Mouse (Mus musculus): ENCODE measurements at regions not wholly inside any gene's neighbourhood (a gene's known extent, or its start where the extent isn't known, plus 50 kb on each side); places are given as distances from the start of the nearest gene placed in this dataset.

DNA sequence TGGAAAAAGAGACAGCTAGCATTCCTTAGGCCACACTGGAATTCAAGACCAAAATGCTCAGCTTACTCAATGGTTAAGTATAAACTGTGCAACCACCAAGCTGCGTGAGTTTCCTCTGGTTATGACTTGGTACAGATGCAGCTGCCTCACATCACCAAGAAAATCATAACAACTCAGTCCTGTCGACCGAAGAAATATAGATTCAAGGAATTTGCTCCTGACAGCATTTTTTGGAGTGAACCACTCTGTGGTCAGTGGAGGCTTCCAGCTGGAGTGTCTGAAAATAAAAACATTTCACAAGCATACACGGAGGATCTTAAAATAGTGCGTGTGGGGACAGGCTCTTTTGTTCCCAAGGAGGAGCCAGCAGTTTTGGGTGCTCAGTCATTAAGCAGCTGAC, 253.8 kb downstream of the Bckdhb start:
- Histone ChIP-seq H3K27ac (replicated peaks) (0 out of 2 replicates have a peak overlapping the region, but pooled peaks have one; percentile 17), H3K4me3 (replicated peaks) (no peak overlapping the region), H3K36me3 (no peaks in the 10 kb centered on the region), H3K4me1 (peaks cover 4% of the 10 kb centered on the region; the same call in 1 of the 2 replicates), H3K27me3 (no peaks in the 10 kb centered on the region), H3K9ac (no peak overlapping the region), H3K9me3 (replicated peaks) (no peaks in the 10 kb centered on the region), H3K4me2 (replicated peaks) (no peak overlapping the region)
- WGBS, result 46% methylated on average over 5 of the region's 5 CpGs
- peak; percentile 69; the same call in 1 of the 2 replicates for ATAC-seq (ENCODE audit: insufficient number of reproducible peaks, low FRiP score, low TSS enrichment, low read depth)

DNA sequence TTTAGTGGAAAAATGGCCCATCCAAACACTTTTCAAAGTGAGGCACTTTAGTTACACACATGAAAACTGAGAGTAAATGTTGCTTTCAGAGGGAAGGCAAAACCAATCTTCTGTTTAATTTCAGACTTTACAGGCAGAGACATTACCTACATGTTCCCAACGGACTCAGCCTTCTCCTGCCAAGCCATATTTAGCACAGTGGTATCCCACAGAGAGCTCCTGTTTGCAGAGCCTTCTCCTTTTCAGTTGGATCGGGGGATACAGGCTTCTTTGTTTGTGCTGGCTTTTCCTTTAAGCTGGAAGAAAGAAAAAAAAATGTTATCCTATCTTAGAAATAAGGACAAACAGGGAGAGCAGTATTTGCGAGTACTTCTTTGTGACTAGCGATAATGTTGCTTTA, 254.3 kb downstream of the Bckdhb start:
- 0 out of 2 replicates have a peak overlapping the region, but pooled peaks have one; percentile 17 for H3K27ac ChIP-seq (replicated peaks)

DNA sequence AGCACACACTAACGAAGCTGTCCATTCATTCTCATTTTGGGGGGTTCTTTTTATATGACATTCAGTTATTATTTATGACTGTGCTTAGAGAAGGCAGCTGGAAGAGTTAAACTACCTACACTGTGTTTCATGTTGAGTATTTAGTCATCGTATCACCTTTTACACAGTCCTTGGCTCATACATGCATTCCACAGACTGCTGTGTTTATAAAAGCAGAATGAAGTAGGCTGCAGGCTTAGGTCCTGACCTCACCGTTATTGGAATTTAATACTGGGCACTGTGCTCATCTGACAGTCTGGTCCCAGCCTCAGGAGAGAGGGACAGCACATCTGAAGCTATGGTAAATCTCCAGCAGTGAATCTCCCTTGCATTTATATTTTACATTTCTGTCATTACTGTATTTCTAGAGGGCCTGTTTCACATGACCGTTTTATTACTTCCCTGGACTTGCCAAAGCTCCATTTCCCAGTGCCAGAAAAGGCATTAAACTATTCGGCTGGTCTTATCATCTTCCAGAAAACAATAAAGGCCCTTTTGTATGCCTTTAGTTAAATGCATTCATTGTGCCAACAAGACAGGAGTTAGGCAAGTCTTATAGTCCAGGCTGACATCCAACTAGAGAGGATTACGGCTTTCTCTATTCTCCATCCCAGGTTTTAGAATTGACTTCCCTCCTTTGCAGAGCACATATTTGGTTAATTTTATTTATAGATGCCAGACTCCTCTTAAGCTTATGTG, 258.9 kb downstream of the Bckdhb start:
- no peak for ATAC-seq (ENCODE audit: insufficient number of reproducible peaks, low FRiP score, low TSS enrichment, low read depth)
- no peaks in the 10 kb centered on the region for H3K36me3 ChIP-seq
- peaks cover 7% of the 10 kb centered on the region; the same call in 1 of the 2 replicates for H3K4me1 ChIP-seq
- H3K27ac ChIP-seq (replicated peaks), result no peak overlapping the region
- no peak overlapping the region for H3K4me2 ChIP-seq (replicated peaks)
- WGBS, result 47% methylated on average over 6 of the region's 6 CpGs
- no peak overlapping the region for H3K4me3 ChIP-seq (replicated peaks)
- H3K9ac ChIP-seq, result no peak overlapping the region
- H3K9me3 ChIP-seq (replicated peaks), result no peaks in the 10 kb centered on the region
- no peaks in the 10 kb centered on the region for H3K27me3 ChIP-seq

More for the DNA sequence above, 254.3 kb downstream of the Bckdhb start:
- Histone ChIP-seq H3K9me3 (replicated peaks) (no peaks in the 10 kb centered on the region), H3K36me3 (no peaks in the 10 kb centered on the region), H3K27me3 (no peaks in the 10 kb centered on the region), H3K4me3 (replicated peaks) (no peak overlapping the region), H3K4me1 (peaks cover 7% of the 10 kb centered on the region; the same call in 1 of the 2 replicates), H3K4me2 (replicated peaks) (no peak overlapping the region), H3K9ac (no peak overlapping the region)
- 56% methylated on average over 4 of the region's 4 CpGs for WGBS
- no peak for ATAC-seq (ENCODE audit: insufficient number of reproducible peaks, low FRiP score, low TSS enrichment, low read depth)

DNA sequence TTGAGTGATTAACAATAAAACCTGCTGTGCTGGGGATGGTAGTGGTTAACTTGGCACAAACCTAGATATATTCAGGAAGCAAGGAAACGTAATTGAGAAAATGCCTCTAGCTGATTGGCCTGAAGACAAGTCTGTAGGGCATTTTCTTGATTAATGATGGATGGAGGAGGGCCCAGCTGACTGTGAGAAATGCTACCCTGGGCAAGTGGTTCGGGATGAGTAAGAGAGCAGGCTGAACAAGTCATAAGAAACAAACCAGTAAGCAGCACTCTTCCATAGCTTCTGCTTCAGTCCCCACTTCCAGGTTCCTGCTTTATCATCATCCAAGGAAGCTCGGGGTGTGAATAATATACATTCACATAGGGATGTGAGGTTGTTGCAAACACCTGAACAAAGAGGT, 262.6 kb downstream of the Bckdhb start:
- H3K4me1 ChIP-seq, result peaks cover 7% of the 10 kb centered on the region; the same call in 1 of the 2 replicates
- no peak for ATAC-seq (ENCODE audit: insufficient number of reproducible peaks, low FRiP score, low TSS enrichment, low read depth)
- no peaks in the 10 kb centered on the region for H3K27me3 ChIP-seq
- no peaks in the 10 kb centered on the region for H3K36me3 ChIP-seq
- no peak overlapping the region for H3K4me2 ChIP-seq (replicated peaks)
- no peak overlapping the region for H3K27ac ChIP-seq (replicated peaks)
- no peak overlapping the region for H3K4me3 ChIP-seq (replicated peaks)
- no peak overlapping the region for H3K9ac ChIP-seq
- no peaks in the 10 kb centered on the region for H3K9me3 ChIP-seq (replicated peaks)
- 68% methylated on average over 3 of the region's 3 CpGs for WGBS

DNA sequence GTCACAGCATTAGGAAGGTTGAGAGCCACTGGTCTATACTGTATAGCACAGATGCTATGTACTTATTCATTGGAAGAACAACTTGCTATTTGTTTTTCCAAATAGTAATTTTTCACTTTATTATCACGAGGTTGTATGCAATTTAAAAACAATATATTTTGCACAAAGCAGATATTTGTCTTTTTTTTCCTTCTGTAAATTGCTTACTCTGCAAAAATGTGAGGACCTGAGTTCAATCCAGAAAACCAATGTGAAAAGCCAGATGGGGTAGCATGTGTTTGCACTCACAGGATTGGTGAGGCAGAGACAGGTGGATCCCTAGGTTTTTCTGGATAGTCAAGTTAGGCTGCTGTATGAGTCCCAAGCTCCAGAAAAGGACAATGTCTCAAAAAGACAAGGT, 268.5 kb downstream of the Bckdhb start:
- no peak overlapping the region for H3K9ac ChIP-seq
- ATAC-seq (ENCODE audit: insufficient number of reproducible peaks, low FRiP score, low TSS enrichment, low read depth), result no peak
- no peaks in the 10 kb centered on the region for H3K27me3 ChIP-seq
- WGBS, result 71% methylated on average over 1 of the region's 1 CpGs
- H3K27ac ChIP-seq (replicated peaks), result no peak overlapping the region
- H3K4me1 ChIP-seq, result no peaks in the 10 kb centered on the region
- no peaks in the 10 kb centered on the region for H3K36me3 ChIP-seq
- no peaks in the 10 kb centered on the region for H3K9me3 ChIP-seq (replicated peaks)
- no peak overlapping the region for H3K4me2 ChIP-seq (replicated peaks)
- H3K4me3 ChIP-seq (replicated peaks), result no peak overlapping the region

DNA sequence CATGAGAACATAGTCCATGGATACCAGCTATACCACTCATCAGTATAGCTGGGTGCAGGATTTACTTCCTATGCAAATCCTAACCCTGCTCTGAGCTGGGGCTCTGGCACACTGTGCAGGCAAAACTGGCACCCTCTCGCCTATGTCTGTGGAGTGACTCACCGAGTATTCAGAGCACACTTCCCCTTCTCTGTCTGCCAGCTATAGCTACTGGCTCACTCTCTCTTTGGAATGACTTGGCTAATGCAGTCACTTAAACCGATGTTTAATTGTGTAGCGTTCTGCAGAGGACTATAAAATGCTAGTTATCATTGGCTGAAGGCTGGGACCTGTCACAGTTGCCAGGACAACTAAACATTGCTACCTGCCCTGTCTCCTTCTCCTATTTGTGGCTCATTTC, 269.8 kb downstream of the Bckdhb start:
- no peak overlapping the region for H3K9ac ChIP-seq
- no peaks in the 10 kb centered on the region for H3K4me1 ChIP-seq
- no peak overlapping the region for H3K4me2 ChIP-seq (replicated peaks)
- H3K9me3 ChIP-seq (replicated peaks), result no peaks in the 10 kb centered on the region
- H3K36me3 ChIP-seq, result no peaks in the 10 kb centered on the region
- no peak for ATAC-seq (ENCODE audit: insufficient number of reproducible peaks, low FRiP score, low TSS enrichment, low read depth)
- no peaks in the 10 kb centered on the region for H3K27me3 ChIP-seq
- no peak overlapping the region for H3K27ac ChIP-seq (replicated peaks)
- no peak overlapping the region for H3K4me3 ChIP-seq (replicated peaks)
- 85% methylated on average over 4 of the region's 4 CpGs for WGBS

DNA sequence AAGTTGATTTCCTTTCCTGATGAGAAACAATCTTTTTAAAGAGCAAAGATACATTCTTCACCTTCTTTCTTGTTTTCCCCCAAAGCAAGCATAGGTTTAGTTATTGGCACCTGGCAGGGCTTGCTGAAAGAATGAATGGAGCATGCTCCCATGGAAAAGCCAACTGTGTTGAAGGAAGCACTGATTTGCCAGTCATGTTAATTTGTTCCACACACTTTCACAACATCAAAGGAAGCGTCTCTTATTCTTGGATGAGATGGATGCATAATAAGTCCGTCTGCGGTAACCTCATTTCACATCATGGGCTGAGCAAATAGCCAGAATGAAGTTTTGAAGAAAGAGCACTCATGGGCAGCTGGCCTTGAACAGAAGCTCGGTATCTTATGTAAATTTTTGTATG, 270.4 kb downstream of the Bckdhb start:
- no peaks in the 10 kb centered on the region for H3K9me3 ChIP-seq (replicated peaks)
- H3K4me3 ChIP-seq (replicated peaks), result no peak overlapping the region
- H3K4me1 ChIP-seq, result no peaks in the 10 kb centered on the region
- H3K27ac ChIP-seq (replicated peaks), result no peak overlapping the region
- no peak for ATAC-seq (ENCODE audit: insufficient number of reproducible peaks, low FRiP score, low TSS enrichment, low read depth)
- H3K27me3 ChIP-seq, result no peaks in the 10 kb centered on the region
- H3K9ac ChIP-seq, result no peak overlapping the region
- H3K4me2 ChIP-seq (replicated peaks), result no peak overlapping the region
- WGBS, result 72% methylated on average over 4 of the region's 4 CpGs
- H3K36me3 ChIP-seq, result no peaks in the 10 kb centered on the region

DNA sequence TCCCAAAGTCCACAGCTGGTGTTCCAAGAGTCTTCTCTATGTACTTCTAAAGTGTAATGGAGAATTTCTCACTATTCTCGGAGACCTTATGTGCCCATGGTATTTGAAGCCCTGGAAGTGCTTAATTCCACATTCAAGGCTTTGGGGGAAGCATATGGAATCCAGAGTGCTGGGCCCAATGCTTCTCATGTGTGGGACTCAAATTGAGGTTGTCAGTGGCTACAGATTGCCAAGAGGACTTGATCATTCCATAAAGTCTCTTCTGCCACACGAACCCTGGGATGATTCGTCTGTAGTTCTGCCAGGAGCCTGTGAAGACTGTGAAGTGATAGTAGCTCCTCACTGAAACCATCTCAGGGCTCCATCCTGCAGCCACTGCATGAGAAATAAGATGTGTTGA, 275.3 kb downstream of the Bckdhb start:
- ATAC-seq (ENCODE audit: insufficient number of reproducible peaks, low FRiP score, low TSS enrichment, low read depth), result no peak
- no peak overlapping the region for H3K27ac ChIP-seq (replicated peaks)
- H3K4me1 ChIP-seq, result no peaks in the 10 kb centered on the region
- H3K4me3 ChIP-seq (replicated peaks), result no peak overlapping the region
- WGBS, result 82% methylated on average over 3 of the region's 3 CpGs
- H3K9ac ChIP-seq, result no peak overlapping the region
- no peaks in the 10 kb centered on the region for H3K27me3 ChIP-seq
- H3K9me3 ChIP-seq (replicated peaks), result no peaks in the 10 kb centered on the region
- H3K36me3 ChIP-seq, result no peaks in the 10 kb centered on the region
- H3K4me2 ChIP-seq (replicated peaks), result no peak overlapping the region

DNA sequence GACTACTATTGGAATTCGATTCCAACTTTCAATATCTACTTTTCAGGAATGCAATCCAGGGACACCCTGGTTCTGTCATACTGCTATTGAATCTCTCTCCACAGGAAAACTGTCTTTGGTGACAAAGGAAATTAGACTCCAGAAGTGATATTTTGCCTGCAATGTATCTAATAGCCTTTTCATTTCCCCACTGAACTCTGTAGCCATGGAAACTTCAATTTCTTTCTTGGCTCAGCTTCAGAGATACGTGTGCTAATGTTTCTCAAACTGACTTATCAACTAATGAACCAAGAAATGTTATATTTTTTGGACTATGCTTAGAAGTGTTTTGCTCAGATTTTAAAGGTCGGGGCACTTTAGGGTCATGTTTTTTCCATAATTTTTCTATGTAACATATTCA, 279.1 kb downstream of the Bckdhb start:
- H3K9ac ChIP-seq, result no peak overlapping the region
- no peak overlapping the region for H3K27ac ChIP-seq (replicated peaks)
- no peak overlapping the region for H3K4me3 ChIP-seq (replicated peaks)
- WGBS, result 74% methylated on average over 3 of the region's 3 CpGs
- H3K4me2 ChIP-seq (replicated peaks), result no peak overlapping the region
- H3K36me3 ChIP-seq, result no peaks in the 10 kb centered on the region
- no peak for ATAC-seq (ENCODE audit: insufficient number of reproducible peaks, low FRiP score, low TSS enrichment, low read depth)
- H3K9me3 ChIP-seq (replicated peaks), result no peaks in the 10 kb centered on the region
- H3K27me3 ChIP-seq, result no peaks in the 10 kb centered on the region
- no peaks in the 10 kb centered on the region for H3K4me1 ChIP-seq

DNA sequence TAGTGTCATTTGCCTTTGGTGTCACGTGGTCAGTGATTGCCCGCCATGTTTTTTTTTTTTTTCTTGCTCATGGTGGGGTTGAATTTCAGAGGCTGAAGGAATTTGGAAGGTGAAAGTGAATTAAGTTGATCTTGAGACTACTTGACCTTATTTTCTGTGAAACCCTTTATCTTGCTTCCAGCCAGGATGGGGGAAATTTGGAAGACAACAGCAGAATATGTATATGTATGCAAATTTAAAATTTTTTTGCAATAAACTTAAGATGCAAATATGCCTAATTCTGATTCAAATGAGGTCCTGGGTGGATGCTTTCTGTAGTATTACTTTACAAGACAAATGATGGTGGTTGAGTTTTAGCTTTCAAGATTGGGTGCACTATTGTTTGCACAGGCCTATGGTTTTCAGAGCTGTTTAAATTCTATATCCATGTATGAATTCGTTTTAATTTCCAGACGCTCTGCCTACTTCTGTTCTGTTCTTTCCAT, 315.6 kb downstream of the Bckdhb start:
- no peaks in the 10 kb centered on the region for H3K9me3 ChIP-seq (replicated peaks)
- no peak for ATAC-seq (ENCODE audit: insufficient number of reproducible peaks, low FRiP score, low TSS enrichment, low read depth)
- H3K4me3 ChIP-seq (replicated peaks), result no peak overlapping the region
- H3K27me3 ChIP-seq, result no peaks in the 10 kb centered on the region
- no peak overlapping the region for H3K27ac ChIP-seq (replicated peaks)
- WGBS, result 85% methylated on average over 4 of the region's 4 CpGs
- H3K4me2 ChIP-seq (replicated peaks), result no peak overlapping the region
- H3K9ac ChIP-seq, result no peak overlapping the region
- no peaks in the 10 kb centered on the region for H3K4me1 ChIP-seq
- no peaks in the 10 kb centered on the region for H3K36me3 ChIP-seq

DNA sequence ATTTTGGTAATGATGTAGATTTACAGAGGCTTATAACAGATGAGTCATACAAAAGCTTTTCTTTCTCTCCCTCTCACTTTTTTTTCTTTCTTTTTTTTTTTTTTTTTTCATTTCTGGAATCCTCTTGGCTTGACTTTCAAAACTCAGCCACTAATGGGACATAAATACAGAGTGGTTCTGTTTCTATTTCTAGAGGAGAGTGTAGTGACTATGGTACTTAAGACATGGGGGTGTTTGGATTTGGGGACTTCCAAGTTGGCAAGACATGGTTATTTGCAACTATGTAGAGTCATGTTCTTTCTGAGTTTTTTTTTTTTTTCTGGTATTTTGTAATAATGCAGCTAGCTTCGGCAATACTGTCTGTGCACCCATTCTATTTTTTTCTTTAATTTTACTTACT, 324.8 kb downstream of the Bckdhb start:
- Histone ChIP-seq H3K9me3 (replicated peaks) (no peaks in the 10 kb centered on the region), H3K27me3 (no peaks in the 10 kb centered on the region), H3K4me2 (replicated peaks) (no peak overlapping the region), H3K9ac (no peak overlapping the region), H3K4me3 (replicated peaks) (no peak overlapping the region), H3K27ac (replicated peaks) (no peak overlapping the region), H3K36me3 (no peaks in the 10 kb centered on the region), H3K4me1 (no peaks in the 10 kb centered on the region)
- 78% methylated on average over 1 of the region's 1 CpGs for WGBS
- ATAC-seq (ENCODE audit: insufficient number of reproducible peaks, low FRiP score, low TSS enrichment, low read depth), result no peak
